Mouse (Mus musculus) T-helper 17 cell (primary cell): Measurements from ENCODE around the gene Abi1.

Experiments
- in situ Hi-C, 2 experiments: fragments of 300-600 bp; cut with MboI, MseI; formaldehyde crosslinking; loops; 1 replicate in 1 of 2; 2 replicates in 1 of 2; pipeline ENCODE4 v1.15.1; 2025; ENCODE audit warnings: high pct_unique_total_duplicates in 2 of 2

Gene Abi1

DNA sequence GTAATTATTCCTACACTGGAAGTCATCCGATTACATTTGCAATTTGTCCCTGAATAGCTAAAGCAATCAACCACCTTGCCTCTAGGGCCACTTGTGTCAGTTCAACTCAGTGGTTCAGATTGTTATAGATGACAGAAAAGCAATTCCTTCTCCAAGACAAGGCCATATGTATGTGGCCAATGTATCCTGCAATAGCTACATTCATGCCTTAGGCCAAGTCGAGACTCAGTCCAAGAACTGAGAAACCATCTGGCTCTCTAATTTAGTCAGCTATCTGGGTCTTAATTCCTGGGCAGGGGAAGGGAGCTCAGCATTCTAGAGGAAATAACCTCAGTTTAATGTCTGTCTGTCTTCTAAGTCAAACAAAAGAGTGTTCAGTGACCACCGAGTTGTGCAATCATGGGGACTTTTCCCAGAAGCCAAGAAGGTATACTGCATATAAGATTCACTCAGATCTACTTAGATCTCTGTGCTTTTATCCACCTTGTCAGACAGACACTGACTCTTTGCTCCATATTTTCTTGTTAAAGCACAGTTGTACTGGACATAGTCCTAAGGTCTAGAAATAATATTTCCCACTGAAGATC, 62.6 kb downstream of the Abi1 start:
- in situ Hi-C loops, result no loop called here

DNA sequence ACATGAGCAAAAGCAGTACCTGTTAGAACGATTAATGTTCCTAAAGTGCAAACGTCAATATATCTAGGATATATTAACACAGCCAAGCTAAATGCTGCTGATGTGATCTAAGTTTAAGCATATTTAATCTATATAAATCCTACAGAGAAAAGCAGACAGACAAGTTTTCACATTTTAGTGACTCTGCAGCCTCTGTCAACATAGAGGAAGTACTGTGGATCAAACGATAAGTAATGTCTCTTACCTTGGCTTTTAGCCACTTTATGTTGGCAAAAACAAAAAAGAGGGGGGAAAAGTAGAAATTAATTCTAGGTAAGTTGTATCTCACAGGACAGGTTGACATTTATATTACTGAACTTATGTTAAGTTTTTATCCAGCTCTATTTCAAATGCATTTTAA, 77.1 kb downstream of the Abi1 start:
- in situ Hi-C loops, result no loop called here

DNA sequence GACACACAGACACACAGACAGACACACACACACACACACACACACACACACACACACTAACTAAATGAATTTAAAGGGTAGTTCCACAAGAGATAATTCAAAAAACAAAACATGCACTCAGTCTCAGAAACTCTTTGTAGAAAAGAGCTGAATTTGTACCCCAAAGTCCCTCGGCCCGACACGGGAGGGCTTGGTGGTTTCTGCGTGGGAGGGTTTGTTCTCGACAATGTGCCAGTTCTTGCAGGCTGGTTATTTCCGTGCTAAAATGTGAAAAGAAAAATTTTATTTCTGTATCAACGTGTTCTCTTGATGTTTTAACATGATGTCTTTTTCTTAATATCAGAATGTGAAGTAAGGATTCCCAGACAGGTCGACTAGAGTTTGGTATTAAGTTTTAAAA, 77.8 kb downstream of the Abi1 start:
- in situ Hi-C loops, result no loop called here

DNA sequence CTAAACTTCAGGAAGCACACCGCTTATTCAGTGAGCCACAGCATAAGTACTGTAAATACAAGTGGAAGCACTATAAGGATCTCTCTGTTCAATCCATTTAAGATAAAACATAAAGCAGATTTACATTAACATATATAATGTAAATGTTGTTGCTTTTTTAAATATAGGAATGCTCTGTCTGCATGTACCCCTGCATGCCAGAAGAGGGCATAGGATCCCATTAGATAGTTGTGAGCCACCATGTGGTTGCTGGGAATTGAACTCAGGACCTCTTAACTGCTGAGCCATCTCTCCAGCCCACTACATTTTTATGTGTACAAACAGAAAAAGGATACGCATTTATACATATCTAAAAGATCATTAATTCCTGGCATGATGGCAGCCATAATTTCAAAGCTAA, 78.4 kb downstream of the Abi1 start:
- in situ Hi-C loops, result no loop called here

DNA sequence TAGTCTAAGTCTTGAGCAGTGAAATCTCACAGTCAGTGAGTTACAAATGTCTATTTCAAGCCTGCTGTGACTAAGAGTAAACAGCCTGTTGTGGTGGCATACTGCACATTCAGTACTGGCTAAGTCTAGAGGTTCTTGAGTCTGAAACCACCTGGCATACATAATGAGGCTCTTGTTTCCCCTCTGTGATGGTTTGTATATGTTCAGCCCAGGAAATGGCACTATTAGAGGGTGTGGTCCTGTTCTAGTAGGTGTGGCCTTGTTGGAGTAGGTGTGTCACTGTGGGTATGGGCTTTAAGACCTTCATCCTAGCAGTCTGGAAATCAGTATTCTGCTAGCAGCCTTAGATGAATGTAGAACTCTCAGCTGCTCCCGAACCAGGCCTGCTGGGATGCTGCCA, 82.6 kb downstream of the Abi1 start:
- in situ Hi-C loops, result no loop called here

DNA sequence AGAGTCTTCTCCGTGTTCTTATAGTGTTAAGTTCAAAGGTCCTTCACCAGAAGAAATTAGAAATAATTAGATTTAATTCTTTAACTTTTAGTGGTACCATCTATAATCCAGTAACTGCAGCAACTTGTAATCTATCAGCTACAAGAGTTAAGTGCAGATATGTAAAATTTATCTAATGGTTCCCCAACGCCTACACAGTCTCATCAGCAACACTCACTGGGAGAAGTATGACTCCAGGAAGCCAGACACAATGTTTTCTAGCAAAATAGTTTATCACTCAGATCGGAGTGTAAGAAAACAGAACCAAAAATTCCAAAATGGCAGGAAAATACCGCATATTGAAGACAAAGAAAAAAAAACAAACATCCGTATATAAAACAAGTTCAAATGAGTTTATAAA, 84.1 kb downstream of the Abi1 start:
- in situ Hi-C loops, result no loop called here

DNA sequence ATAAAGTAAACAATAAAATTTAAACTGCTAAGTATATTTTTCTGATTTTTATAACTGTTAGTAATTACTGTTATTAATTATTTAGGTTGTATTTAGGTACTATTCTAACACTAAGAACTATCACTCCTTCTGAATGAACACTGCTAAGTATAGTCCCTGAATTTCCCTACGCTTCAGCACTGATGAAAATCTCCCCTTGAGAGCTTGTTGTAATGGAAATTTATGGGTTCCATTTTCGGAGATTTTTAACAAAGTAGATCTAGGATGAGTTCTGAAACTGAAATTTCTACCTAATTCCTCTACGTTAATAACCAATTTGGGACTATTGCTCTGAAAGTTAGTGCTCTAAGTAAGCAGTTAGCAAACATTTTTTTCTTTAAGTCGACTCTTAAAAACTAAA, 85.8 kb downstream of the Abi1 start:
- in situ Hi-C loops, result no loop called here

DNA sequence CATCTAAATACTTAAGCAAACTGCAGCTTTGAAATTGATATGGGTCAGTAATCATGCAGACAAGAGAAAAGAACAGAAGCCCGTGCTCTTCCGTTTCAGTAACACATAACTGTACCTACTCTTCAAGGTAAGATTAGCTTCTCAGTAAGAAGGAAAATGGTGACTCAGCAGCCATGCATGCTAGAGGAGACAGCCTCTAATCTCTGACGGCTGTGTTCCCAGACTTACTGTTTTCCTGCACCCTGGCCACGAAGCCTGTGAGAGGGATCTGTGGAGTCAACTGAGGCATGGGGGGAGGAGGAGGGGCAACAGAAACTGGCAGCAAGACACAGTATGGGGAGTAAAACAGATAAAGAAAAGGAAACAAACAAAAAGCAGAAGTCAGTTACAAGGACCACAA, 90.1 kb downstream of the Abi1 start:
- in situ Hi-C loops, result no loop called here

DNA sequence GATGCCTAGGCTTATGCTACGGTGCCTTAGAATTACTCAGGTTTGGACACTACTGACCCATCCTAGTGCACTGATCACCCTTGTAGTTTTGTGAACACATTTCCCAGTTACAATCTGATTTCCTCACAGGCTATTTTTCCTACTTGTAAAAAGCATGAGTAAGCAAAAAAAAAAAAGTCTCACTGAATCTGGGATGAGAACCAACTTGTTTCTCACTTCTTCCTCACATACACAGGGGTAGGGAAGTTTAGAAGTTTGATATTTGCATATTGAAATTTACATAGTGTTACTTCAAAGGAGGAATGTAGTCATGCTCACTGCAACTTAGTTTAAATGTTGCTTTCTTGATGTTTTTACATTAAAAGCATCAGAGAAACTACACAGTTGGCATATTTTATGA, 106.5 kb downstream of the Abi1 start:
- in situ Hi-C loops, result loop anchor here in 1 of 2 experiments (5.0 kb wide), 1 partner anchor 106 kb away; no protein-coding TSS in a partner anchor

DNA sequence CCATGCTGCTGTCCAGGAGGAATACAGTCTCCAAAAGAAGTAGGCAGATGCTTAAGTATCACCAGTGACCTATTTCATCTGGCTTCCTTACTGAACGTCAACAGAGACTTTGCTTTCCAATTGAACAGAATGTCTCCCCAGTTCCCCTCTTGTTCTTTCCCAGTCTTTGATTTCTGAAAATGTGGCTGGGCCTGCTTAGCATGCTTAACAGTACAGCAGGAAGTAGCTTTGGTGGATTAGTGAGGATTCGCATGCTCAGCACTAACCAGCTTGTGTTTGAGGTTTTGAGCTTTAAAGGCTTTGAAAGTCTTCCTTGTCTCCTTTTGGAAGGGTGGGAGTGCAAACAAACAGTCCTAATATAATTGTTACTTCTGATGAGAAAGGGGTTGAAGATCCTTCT, 111.8 kb downstream of the Abi1 start:
- in situ Hi-C loops, result loop anchor here in 1 of 2 experiments (10.0 kb wide), 1 partner anchor 1337 kb away; no protein-coding TSS in a partner anchor

DNA sequence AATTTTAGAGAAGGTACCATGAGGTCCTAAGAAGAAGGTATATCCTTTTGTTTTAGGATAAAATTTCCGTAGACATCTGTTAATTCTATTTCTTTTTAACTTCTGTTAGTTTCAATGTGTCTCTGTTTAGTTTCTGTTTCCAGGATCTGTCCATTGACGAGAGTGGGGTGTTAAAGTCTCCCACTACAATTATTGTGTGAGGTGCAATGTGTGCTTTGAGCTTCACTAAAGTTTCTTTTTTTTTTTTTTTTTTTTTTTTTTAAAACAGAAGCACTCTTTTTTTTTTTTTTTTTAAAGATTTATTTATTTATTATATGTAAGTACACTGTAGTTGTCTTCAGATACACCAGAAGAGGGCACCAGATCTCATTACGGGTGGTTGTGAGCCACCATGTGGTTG, 114.1 kb downstream of the Abi1 start:
- in situ Hi-C loops, result loop anchor here in 1 of 2 experiments (10.0 kb wide), 1 partner anchor 1339 kb away; no protein-coding TSS in a partner anchor

DNA sequence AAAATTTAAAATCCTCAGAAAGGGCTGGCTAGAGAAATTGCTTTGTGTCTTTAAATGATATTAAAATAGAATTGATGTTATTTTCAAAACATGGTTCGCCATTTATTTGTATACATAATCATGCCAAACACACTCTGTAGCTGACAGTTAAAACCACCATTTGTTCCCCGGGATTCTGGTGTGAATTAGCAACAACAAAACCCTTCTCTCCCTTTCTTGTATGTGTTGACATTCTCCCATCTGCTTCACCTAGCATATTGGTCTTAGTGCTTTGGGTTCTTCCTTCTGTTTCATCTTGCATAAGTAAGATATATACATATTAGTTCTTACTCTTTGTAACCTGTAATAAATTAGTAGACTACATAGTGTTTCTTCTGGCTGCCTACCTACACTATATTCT, 121.4 kb downstream of the Abi1 start:
- in situ Hi-C loops, result no loop called here

DNA sequence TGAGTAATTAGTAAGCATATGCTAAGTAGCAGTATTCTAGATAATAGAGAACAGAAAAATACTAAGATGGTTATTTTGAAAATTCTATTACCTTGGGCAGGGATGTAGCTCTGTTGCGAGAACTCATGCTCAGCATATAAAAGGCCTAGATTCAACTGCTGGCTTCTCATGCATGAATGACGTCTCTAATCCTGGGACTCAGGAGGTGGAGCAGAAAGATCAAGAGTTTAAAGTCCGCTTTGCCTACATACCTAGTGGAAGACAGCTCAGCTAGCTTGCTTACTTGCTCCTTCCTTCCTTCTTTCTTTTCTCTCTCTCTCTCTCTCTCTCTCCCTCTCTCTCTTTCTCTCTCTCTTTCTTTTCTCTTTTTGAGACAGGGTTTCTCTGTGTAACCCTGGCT, 125.6 kb downstream of the Abi1 start:
- in situ Hi-C loops, result loop anchor here in 1 of 2 experiments (5.0 kb wide), 1 partner anchor 82 kb away; no protein-coding TSS in a partner anchor

DNA sequence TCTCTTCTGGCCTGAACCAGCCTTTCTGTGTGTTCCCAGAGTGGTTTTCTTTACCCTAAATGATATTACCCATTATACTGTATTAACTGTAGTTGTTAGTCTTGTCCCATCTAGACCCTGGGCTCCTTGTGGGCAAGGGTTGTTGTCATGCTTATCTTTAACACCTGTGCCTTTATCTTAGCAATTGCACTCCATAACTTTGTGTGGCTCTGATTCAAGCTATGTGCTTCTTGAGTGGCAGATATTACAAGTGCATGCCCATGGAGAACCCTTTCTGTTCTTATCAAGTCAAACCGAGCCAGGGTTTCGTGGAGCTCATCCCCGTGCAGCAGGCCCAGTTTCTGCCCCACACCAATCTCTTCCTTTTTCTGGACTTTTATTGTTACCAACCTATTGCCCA, 136.1 kb downstream of the Abi1 start:
- in situ Hi-C loops, result no loop called here

DNA sequence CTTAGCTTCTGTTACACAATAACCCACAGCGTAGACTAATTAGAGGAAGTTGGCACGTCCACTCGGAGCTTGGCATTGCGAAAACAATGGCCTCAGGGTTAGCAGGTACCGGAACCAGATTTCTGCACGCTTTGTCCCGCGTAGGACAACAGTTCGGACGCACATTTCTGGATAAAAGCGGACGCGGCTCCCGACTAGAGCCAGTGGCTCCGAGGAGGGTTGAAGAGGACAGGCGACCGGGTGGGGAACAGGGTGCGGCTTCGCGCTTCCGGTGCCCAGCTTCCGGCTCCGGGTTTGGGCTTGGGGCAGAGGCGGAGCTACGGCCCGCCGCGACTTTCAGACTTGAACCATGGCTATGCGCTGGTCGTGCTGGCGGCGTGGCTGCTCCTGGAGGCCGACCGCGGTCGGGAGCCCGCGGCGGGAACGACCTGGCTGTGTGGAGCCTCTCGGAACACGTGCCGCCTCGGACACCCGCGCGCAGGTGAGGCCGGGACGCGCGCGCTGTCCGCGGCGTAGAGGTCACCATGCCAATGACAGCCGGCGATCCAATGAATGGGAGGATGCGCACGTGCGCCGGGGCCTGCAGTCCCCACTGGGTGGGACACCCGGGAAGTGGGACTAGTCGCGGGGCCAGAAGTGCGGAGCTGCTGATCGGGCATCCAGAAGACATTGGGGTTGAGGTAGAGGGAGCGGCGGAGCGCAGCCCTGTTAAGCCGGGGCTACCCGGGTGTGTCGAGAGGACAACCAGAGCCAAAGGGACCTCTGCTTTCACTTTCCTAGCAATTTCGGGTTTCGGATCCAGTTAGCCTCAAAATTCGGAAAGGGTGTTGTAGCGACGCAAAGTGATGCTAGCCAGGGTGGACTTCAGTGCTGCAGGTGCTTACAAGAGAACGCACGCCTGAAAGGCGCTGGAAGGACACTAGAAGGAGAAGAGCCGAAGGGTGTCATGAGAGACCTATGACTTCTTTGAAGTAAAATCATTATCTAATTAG, 144.5 kb downstream of the Abi1 start, which contains the start of gene Pdss1:
Gene Pdss1 (plus strand): TSS at position 241 of the 992 bp plus-strand sequence.
- in situ Hi-C loops, result loop anchor here (25.0 kb wide), 2 partner anchors 642 to 758 kb away; no protein-coding TSS in a partner anchor

DNA sequence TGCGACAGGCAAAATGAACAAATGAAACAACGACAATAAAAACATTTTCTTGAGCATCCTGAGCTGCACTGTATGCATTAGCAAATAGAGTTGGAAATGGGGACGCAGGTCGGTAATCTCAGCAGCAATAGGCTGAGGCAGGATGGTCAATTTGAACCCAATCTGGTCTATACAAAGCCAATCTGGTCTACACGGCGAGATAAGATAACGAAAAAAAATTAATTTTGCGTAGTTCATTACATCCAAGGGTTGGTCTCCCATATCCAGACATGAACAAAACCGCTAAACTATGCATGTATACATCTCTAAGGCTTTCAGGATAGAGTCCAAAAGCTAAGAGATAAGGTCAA, 145.1 kb downstream of the Abi1 start:
- in situ Hi-C loops, result loop anchor here (25.0 kb wide), 2 partner anchors 642 to 758 kb away; no protein-coding TSS in a partner anchor
